Mouse (Mus musculus) CH12.LX (cell line): ENCODE measurements around the gene Ccdc83.

Source experiments
- EP300 ChIP-seq: IDR thresholded peaks from 2 replicates; pipeline ENCODE4 v1.6.1; 2011; ENCODE audit warnings: low read length, improper control_type of control experiment
- KAT2A ChIP-seq: IDR thresholded peaks from 2 replicates; pipeline ENCODE4 v1.6.1; 2012; ENCODE audit warnings: low read length, improper control_type of control experiment, inconsistent platforms; ENCODE audit not compliant: insufficient replicate concordance
- MYC ChIP-seq: IDR thresholded peaks from 2 replicates; pipeline ENCODE4 v1.6.1; 2011; ENCODE audit warnings: low read depth, mild to moderate bottlenecking, improper control_type of control experiment, low read length
- POLR2A ChIP-seq: IDR thresholded peaks from 2 replicates; pipeline ENCODE4 v1.6.1; 2011; ENCODE audit warnings: low read depth, mild to moderate bottlenecking, improper control_type of control experiment, low read length
- SIN3A ChIP-seq: IDR thresholded peaks from 2 replicates; pipeline ENCODE4 v1.6.1; 2012; ENCODE audit warnings: low read length, improper control_type of control experiment, inconsistent platforms
- SMC3 ChIP-seq: IDR thresholded peaks from 2 replicates; pipeline ENCODE4 v1.6.1; 2011; ENCODE audit warnings: low read depth, low read length, improper control_type of control experiment
- TCF12 ChIP-seq: IDR thresholded peaks from 2 replicates; pipeline ENCODE4 v1.6.1; 2014; ENCODE audit warnings: low read depth, mild to moderate bottlenecking, inconsistent platforms, low read length, improper control_type of control experiment

DNA sequence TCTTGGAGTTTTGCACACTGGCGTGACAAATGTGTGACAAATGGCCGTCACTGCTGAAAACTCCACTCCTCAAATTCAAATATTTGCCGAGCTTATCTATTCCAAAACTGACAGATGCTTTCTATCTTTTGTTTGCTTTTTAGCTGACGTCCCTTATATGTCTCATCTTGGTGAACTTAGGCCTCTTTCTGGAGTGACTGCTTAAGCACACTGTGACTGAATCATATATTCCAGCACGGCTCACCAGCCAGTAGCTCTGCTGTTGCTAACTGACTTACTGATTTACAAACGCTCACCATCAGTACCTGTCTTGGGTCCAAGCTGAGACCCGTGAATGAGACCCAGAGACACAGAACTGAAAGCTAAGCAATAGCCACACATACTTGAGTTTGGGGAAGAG, 19.2 kb upstream of the Ccdc83 start:
- no peak for TF ChIP-seq TCF12
- no peak for TF ChIP-seq MYC
- TF ChIP-seq EP300: no peak
- no peak for TF ChIP-seq SIN3A
- TF ChIP-seq SMC3: no peak
- TF ChIP-seq KAT2A: no peak
- no peak for TF ChIP-seq POLR2A
